Mouse (Mus musculus) frontal cortex, adult 2 months (tissue): ENCODE results near the gene Cxcr5. TPM values are rescaled to one million over a fixed set of nuclear protein-coding genes. Genes with fewer than 3 reads are reported as not detected.

ENCODE experiments used
- DNase-seq, 2 experiments: peaks; one replicate each; pipeline ENCODE4 v3.0.0; 2022; ENCODE audit warnings: low spot score in 1 of 2; ENCODE audit errors: extremely low spot score in 1 of 2
- polyA plus RNA-seq: library from polyadenylated mRNA; depleted of rRNA; stranded (reverse); fragments of >200 nt; gene quantifications from 2 replicates; pipeline ENCODE4 v1.2.3, GENCODE M21; 2012

Cxcr5 gene
- polyA plus RNA-seq, 1 experiment = 0.04 TPM

DNA sequence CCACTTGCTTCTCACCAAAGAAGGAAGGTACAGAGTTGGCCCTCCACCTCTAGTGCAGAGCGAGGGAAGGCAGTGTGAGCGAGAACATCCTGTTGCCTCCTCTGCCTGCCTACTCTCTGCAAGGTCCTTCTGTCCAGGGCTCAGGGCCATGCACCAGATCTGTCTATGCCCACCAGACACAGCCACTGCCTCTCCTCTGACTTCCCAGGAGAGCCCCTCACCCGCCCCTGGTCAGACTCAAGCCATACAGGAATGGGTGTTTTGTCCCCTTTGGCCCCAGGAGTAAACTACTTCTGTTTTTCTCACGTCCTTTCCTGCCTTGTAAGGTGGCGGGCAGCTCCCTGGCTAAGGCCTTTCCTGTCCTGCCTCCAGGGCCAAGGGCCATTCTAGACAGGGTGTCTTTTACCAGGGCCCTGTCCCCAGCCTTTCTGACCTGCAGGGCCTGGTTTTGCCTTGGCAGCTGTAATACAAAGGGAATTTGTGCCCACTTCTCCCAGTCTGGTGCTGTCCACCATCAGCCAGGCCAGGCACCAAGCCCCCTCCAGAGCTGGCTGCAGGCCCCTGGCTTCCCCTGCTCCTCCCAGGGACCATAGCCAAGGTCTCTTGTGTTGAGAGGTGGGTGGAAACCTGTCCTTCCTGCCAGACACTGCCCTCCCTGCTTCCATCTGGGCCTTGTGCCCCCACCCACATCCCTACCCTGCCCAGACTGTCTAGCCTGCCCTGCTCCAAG lies 50.6 kb downstream of the Cxcr5 start:
- peak in 1 of 2 experiments; percentile 49 for DNase-seq

GRCm38 (mm10) chr9:44510355-44510871 lies 51.3 kb downstream of the Cxcr5 start:
- DNase-seq = no peak

DNA sequence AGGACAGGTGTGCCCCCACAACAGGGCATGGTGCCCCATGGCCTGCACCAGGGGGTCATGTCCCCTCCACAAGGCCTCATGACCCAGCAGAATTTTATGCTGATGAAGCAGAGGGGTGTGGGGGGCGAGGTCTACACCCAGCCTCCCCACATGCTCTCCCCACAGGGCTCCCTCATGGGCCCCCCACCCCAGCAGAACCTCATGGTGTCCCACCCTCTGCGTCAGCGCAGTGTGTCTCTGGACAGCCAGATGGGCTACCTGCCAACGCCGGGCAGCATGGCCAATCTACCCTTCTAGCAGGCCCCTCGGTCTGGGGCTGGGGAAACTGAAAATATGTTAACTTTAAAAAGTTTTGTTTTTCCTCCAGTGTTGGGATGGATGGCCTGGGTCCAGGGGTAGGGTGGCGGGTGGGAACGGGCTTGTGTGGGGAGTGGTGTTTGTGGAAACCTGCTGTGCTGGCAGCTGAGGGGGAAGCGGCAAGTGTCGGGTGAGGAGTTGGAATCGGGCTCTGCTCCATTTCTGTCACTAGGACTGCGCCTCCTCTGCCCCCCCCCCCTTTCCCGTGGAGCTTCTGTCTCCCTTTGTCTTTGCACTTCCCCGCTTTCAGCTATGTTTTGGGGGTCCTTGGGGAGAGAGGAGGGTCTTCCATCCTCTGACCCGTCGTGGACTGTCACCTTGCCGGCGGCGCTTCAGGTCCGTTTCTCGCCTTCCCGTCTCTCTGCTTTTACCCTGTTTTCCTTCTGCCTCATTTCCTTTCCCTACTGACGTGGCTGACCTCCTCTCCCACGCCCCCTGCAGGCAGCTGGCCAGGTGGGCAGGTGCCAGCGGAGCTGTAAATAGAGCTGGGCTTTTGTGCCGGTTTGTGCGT lies 52.0 kb downstream of the Cxcr5 start:
- peak in 1 of 2 experiments; percentile 89 for DNase-seq

- DNase-seq = no peak
Measured at GRCm38 (mm10) chr9:44508721-44509486, 52.8 kb downstream of the Cxcr5 start.

DNA sequence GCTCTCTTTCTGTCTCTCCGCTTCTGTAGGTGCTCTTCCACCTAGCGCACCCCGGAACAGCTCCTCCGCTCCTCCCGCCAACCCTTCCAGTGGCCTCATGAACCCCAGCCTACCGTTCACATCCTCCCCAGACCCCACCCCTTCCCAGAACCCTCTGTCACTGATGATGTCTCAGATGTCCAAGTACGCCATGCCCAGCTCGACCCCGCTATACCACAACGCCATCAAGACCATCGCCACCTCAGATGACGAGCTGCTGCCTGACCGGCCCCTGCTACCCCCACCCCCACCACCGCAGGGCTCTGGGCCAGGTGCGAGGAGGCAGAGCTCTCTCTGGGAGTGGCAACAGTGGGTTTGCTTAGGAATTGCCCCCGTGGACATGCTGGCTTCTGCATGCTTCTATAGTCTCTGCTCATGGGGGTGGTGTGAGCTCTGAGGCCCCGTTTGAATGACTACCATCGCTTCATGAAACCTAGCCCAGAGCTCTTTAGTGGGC lies 53.5 kb downstream of the Cxcr5 start:
- no peak for DNase-seq

GRCm38 (mm10) chr9:44507345-44507744 lies 54.3 kb downstream of the Cxcr5 start:
- no peak for DNase-seq

DNA sequence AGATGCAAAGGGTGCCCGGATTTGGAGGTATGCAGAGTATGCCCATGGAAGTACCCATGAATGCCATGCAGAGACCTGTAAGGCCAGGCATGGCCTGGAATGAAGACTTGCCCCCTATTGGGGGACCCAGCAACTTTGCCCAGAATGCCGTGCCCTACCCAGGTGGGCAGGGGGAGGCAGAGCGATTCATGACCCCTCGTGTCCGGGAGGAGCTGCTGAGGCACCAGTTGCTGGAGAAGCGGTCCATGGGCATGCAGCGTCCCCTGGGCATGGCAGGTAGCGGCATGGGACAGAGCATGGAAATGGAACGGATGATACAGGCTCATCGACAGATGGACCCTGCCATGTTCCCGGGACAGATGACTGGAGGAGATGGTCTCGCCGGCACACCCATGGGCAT lies 55.1 kb downstream of the Cxcr5 start:
- no peak for DNase-seq

- DNase-seq = no peak
Measured at GRCm38 (mm10) chr9:44505824-44506467, 55.7 kb downstream of the Cxcr5 start.

DNA sequence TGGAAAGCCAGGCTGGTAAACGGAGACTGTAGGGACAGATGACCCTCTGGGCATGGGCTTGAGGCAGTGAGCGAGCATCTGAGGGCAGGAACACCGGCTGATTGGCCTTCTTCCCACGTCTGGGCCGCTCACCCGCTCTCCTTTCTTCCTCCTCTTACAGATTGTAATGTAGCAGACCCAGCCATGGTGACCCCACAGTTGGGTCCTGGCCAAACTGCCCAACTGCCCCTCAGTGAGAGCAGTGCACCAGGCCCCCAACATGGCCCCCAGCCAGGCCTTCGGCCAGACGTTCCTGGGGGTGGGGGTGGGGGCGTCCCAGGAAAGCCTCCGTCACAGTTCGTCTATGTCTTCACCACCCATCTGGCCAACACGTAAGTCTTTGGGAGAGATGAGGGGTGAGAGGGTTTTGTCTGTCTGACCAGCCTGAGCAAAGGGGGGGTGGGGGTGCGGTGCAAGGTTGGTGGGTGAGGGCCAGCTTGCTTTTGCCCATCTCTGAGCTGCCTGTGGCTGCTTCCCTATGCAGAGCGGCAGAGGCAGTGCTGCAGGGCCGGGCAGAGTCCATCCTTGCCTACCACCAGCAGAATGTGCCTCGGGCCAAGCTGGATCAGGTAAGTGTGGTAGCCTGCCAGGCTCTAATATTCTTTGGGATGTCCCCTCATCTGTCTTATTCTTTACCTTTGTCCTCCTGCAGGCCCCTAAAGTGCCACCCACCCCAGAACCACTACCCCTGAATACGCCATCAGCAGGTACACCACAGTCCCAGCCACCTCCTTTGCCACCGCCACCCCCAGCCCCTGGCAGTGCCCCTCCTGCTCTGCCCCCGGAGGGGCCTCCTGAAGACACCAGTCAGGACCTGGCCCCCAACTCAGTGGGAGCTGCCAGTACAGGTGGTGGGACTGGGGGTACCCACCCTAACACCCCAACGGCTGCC lies 56.5 kb downstream of the Cxcr5 start:
- DNase-seq = no peak

DNA sequence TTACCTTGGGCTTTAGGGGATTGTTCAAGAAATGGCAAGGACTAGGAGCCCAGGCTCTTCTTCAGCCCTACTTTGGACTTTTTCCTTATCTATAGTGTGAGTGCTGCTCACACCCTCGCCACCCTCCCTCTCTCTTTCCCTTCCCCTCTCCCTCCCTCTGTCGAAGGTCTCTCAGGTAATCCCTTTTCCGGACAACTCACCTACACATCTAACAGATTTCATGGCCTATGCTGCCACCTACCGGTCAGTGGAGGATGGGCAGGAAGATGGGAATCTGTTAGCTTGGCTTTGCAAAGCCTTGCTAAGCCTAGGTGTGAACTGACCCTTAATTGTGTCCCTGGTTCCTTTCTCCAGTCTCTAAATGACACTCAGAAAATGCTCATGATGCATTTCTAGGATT lies 59.7 kb downstream of the Cxcr5 start:
- peak in 1 of 2 experiments; percentile 92 for DNase-seq

GRCm38 (mm10) chr9:44501206-44501879 lies 60.3 kb downstream of the Cxcr5 start:
- no peak for DNase-seq

GRCm38 (mm10) chr9:44500638-44501175 lies 61.0 kb downstream of the Cxcr5 start:
- no peak for DNase-seq

DNA sequence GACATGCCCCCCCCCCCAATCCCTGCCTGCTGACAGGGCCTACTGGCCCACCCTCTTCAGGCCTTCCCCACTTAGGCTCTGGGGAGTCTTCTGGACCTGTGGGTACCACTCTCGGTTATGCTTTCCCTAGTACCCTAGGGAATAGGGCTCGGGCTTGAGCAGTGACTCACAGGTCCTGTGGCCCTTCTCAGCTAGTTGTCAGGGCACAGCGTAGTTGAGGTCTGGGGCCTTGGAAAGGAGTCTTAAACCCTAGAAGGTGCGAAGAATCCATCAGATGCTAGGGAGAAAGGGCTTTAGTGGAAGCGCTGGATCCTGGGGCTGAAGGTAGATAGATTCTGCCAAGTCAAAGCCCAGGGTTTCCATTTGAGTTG lies 61.5 kb downstream of the Cxcr5 start:
- no peak for DNase-seq

GRCm38 (mm10) chr9:44499356-44500162 lies 62.1 kb downstream of the Cxcr5 start:
- DNase-seq = no peak

DNA sequence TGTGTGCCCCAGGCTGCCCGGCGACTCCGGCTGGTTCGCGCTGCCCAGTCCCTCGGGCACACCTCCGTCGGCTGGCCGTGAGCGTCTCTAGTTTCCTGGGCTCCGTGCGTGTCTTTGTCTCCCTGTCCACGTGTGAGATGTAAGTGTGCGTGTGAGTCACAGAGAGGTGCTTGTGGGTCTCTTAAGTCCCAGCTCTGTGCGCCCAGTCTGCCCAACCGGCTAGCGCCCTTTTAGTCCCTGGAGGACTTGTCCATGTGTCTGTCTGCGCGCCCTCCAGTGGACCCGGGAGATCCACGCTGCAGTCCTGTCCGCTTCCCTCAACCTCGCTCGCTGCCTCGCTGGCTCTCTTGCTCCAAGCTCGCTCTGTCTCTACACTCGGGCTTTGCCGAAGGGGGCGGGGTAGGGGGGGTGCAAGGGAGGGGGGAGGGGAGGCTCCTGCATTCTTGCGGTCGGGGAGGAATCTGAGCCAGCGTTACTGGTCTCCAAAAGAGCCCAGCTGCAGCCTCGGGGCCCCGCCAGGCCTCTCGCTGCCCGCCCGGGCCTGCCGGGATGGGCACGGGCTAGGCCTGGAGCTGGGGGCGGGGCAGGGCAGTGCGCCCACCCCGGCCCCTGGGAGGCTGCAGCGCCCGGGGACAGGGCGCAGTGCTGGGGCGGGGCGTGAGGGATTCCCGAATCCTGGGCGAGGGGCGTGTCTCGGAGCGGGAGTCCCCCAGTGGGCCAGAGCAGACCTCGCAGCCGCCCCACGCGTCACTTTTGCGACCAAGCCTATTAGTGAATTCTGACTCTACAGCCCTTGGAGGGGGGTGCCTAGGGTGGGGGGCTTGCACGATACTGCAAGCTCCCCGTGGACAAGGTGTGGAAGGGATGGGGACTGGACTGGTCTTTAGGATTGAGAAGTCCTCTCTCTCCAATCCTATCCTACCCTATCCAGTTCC lies 63.0 kb downstream of the Cxcr5 start:
- no peak for DNase-seq

DNA sequence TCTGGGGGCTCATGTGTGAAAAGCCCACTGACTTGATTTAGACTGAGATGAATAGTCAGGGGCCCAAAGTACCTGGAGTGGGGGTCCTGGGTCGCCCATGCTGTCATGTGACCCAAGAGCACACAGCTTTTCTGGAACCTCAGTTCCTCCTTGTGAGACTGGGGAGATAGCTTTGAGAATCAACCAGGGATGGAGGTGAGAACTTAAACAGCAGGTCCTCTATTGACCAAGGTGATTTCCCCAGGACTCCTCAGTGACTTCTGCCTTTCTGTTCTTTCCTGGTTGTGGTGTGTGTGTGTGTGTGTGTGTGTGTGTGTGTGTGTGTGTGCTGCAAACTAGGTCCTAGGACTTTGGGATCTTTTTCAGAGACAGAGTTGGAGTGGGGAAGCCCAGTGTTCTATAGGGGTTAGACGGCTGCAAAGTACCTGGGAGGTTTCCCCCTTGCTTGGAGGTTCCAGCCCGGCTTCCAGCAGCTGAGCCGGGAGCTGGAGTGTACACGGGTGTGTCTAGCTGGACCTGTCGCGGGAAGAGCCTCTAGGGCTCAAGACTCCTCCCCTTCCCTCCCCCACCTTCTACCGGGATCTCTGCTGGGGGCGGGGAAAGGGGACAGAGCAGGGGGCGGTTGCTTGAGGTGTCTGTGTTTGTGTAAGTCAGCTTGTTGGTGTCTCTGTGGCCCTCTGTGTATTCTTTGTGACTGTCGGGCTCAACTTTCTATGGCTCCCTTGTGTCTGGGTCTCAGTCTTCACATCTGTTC lies 63.9 kb downstream of the Cxcr5 start:
- DNase-seq = no peak
